In genomic region chr8:119616811-119617210, GRCm38 (mm10) we compare ENCODE assay signal across 33 mouse cellular contexts. TPM values are rescaled to one million over a fixed set of nuclear protein-coding genes. Genes with fewer than 3 reads are reported as not detected.
"Had no signal": no experiment of that assay in that cellular context is flagged by ENCODE, and none has a peak within 500 bp of the region (broad histone marks: within the 10 kb centered on the region; RNA-seq: fewer than 3 reads in every experiment).

No protein-coding gene starts in this region.

- H3K4me3 ChIP-seq: heart, adult 2 months; heart, embryonic 12.5 days; hindbrain, embryonic 13.5 days; hindbrain, embryonic 15.5 days; intestine, embryonic 15.5 days; limb, embryonic 13.5 days; limb, embryonic 15.5 days; liver, embryonic 13.5 days; liver, embryonic 15.5 days had no signal

- DNase-seq: gastrocnemius, postnatal 14 days; heart, postnatal 4 days; kidney, adult 18-20 months; kidney, adult 8-10 months; kidney, postnatal 10 days; kidney, postnatal 25 days; kidney, postnatal 4 days; layer of hippocampus, adult 9-11 months; layer of hippocampus, postnatal 36 days; left cerebral cortex, postnatal 4 days; liver, embryonic 13.5 days had no signal

- H3K9me3 ChIP-seq: heart, embryonic 12.5 days; hindbrain, embryonic 13.5 days; hindbrain, embryonic 15.5 days; intestine, embryonic 15.5 days; limb, embryonic 13.5 days; limb, embryonic 15.5 days; liver, embryonic 13.5 days; liver, embryonic 15.5 days had no signal

- H3K9ac ChIP-seq: heart, embryonic 12.5 days; hindbrain, embryonic 13.5 days; hindbrain, embryonic 15.5 days; intestine, embryonic 15.5 days; limb, embryonic 13.5 days; limb, embryonic 15.5 days; liver, embryonic 13.5 days; liver, embryonic 15.5 days had no signal

- H3K36me3 ChIP-seq: heart, embryonic 12.5 days; hindbrain, embryonic 13.5 days; hindbrain, embryonic 15.5 days; intestine, embryonic 15.5 days; limb, embryonic 13.5 days; limb, embryonic 15.5 days; liver, embryonic 13.5 days; liver, embryonic 15.5 days had no signal

- H3K4me2 ChIP-seq: heart, embryonic 12.5 days; hindbrain, embryonic 13.5 days; hindbrain, embryonic 15.5 days; intestine, embryonic 15.5 days; limb, embryonic 13.5 days; limb, embryonic 15.5 days; liver, embryonic 11.5 days; liver, embryonic 13.5 days; liver, embryonic 15.5 days had no signal

- H3K27me3 ChIP-seq: hindbrain, embryonic 13.5 days; hindbrain, embryonic 15.5 days; intestine, embryonic 15.5 days; limb, embryonic 13.5 days; limb, embryonic 15.5 days had no signal

- ATAC-seq: inflammation-experienced regulatory T-cells, adult 6 months; intestine, embryonic 15.5 days; intestine, postnatal 0 days had no signal

- H3K4me1 ChIP-seq: hindbrain, embryonic 13.5 days; hindbrain, embryonic 15.5 days; intestine, embryonic 15.5 days; limb, embryonic 13.5 days; limb, embryonic 15.5 days; liver, embryonic 13.5 days; liver, embryonic 15.5 days had no signal

- H3K27ac ChIP-seq: hindbrain, embryonic 13.5 days; hindbrain, embryonic 15.5 days; intestine, embryonic 15.5 days; limb, embryonic 13.5 days; limb, embryonic 15.5 days; liver, embryonic 13.5 days; liver, embryonic 15.5 days had no signal

RNA-seq across cellular contexts. Expression of gene Adad2, which starts 4.3 kb away (rescaled TPM):
- total RNA-seq: gastrocnemius, adult 8-10 months; gastrocnemius, postnatal 14 days; gastrocnemius, postnatal 4 days; granulocyte monocyte progenitor cell, adult 5-6 weeks; heart, adult 2 months; heart, postnatal 10 days; heart, postnatal 25 days; heart, postnatal 4 days; left cerebral cortex, postnatal 10 days had no signal
- polyA plus RNA-seq: frontal cortex, adult 2 months; heart, adult 2 months; heart, embryonic 12.5 days; heart, embryonic 14.5 days; hindbrain, embryonic 11.5 days; hindbrain, embryonic 13.5 days; inflammation-experienced regulatory T-cells, adult 6 months; intestine, embryonic 15.5 days; kidney, embryonic 14.5 days; liver, embryonic 11.5 days; liver, embryonic 13.5 days; liver, embryonic 15.5 days had no signal

RNA-seq across cellular contexts. Expression of gene Kcng4, which starts 18.7 kb away (rescaled TPM):
- total RNA-seq: granulocyte monocyte progenitor cell, adult 5-6 weeks; heart, postnatal 4 days; left cerebral cortex, postnatal 4 days had no signal
- polyA plus RNA-seq: heart, embryonic 12.5 days; heart, embryonic 14.5 days; hindbrain, embryonic 11.5 days; hindbrain, embryonic 13.5 days; inflammation-experienced regulatory T-cells, adult 6 months; limb, embryonic 11.5 days; limb, embryonic 13.5 days; liver, embryonic 11.5 days; liver, embryonic 13.5 days; liver, embryonic 15.5 days had no signal

RNA-seq across cellular contexts. Expression of gene Dnaaf1, which starts 41.8 kb away (rescaled TPM):
- total RNA-seq: gastrocnemius, adult 8-10 months; gastrocnemius, postnatal 14 days; gastrocnemius, postnatal 4 days; granulocyte monocyte progenitor cell, adult 5-6 weeks; heart, adult 2 months; heart, postnatal 10 days; heart, postnatal 25 days; heart, postnatal 4 days; left cerebral cortex, postnatal 10 days had no signal
- polyA plus RNA-seq: inflammation-experienced regulatory T-cells, adult 6 months had no signal
